Comparison of ENCODE assay signal across 8 mouse cellular contexts in genomic region chr1:58859738-58860365, GRCm38 (mm10).
A peak's percentile ranks its signal among the peaks of the same experiment; 100 is the strongest.
DNase-seq lines count a peak whose midpoint lies in the region; ATAC-seq and TF ChIP-seq lines count a peak whose summit lies in the region.
"Not testable (repeated sequence)": the region's sequence is repeated elsewhere in the genome, so short reads cannot be mapped to it uniquely, and the experiment has no call there.

No protein-coding gene starts in this region.

- TF ChIP-seq CTCF in lung, embryonic 14.5 days (IDR thresholded peaks at IDR 0.05; ENCODE audit: low read depth); testis, adult 2 months (IDR thresholded peaks at IDR 0.05; ENCODE audit: control insufficient read depth, insufficient read depth, insufficient replicate concordance, low read depth, low read length): not testable (repeated sequence)

- peak overlapping the region; percentile 54; the same call in 1 of the 2 replicates for H3K27ac ChIP-seq in lung, embryonic 14.5 days (ENCODE audit: low read depth)
- H3K27ac ChIP-seq in testis, adult 2 months (ENCODE audit: control insufficient read depth, insufficient read depth, low read depth, low read length) = peak overlapping the region; percentile 24

- peak overlapping the region; percentile 36 for H3K4me2 ChIP-seq in lung, embryonic 14.5 days

- not testable (repeated sequence) for H3K4me3 ChIP-seq in lung, embryonic 14.5 days (ENCODE audit: low read depth, low read length); testis, adult 2 months (ENCODE audit: control insufficient read depth, low read depth, low read length)

- DNase-seq in CD4-positive, CD25-positive, alpha-beta regulatory T cell, adult 2 months (ENCODE audit: low read depth, low spot score) = peak; percentile 60
- peak; percentile 84 to 92 for DNase-seq in adrenal gland, adult (ENCODE audit: inconsistent age in 2 of 2, low spot score in 1 of 2)
- DNase-seq in heart, adult 8-10 months (ENCODE audit: low spot score) = peak; percentile 6
- DNase-seq in kidney, adult 8-10 months = peak; percentile 3 to 9
- peak; percentile 32 for DNase-seq in lung, embryonic 14.5 days
- DNase-seq in naive thymus-derived CD4-positive, alpha-beta T cell, adult 2 months (ENCODE audit: low read depth) = peak; percentile 50
- peak; percentile 20 for DNase-seq in urinary bladder, postnatal 14 days (ENCODE audit: low spot score)

- H3K4me1 ChIP-seq in lung, embryonic 14.5 days (ENCODE audit: insufficient read depth); testis, adult 2 months (ENCODE audit: control insufficient read depth, insufficient read depth, low read length): not testable (repeated sequence)

- not testable (repeated sequence) for TF ChIP-seq POLR2A in testis, adult 2 months (IDR thresholded peaks at IDR 0.05; ENCODE audit: control insufficient read depth, low read depth, low read length)

- H3K36me3 ChIP-seq in lung, embryonic 14.5 days (ENCODE audit: insufficient read depth); testis, adult 2 months (ENCODE audit: control insufficient read depth, insufficient read depth, low read length): not testable (repeated sequence)

- not testable (repeated sequence) for H3K9me3 ChIP-seq in lung, embryonic 14.5 days (ENCODE audit: low read depth, low read length)

- 61% methylated on average over 13 of the region's 13 CpGs for WGBS in lung, embryonic 14.5 days

- not testable (repeated sequence) for H3K9ac ChIP-seq in lung, embryonic 14.5 days

- not testable (repeated sequence) for H3K27me3 ChIP-seq in lung, embryonic 14.5 days (ENCODE audit: insufficient read depth, low read length); testis, adult 2 months (ENCODE audit: control insufficient read depth, insufficient read depth, low read length)

- peak; percentile 75 for ATAC-seq in lung, embryonic 14.5 days (ENCODE audit: insufficient read depth)

Comparison
In these comparisons a context has a peak if more than half of its experiments do, and no peak if none do; other contexts are left out.
1. DNase-seq: peak in every context shown above with its lines; median percentile 88 in adrenal gland, adult; 60 in CD4-positive, CD25-positive, alpha-beta regulatory T cell, adult 2 months; 50 in naive thymus-derived CD4-positive, alpha-beta T cell, adult 2 months; 32 in lung, embryonic 14.5 days; 20 in urinary bladder, postnatal 14 days; 6 in heart, adult 8-10 months; 6 in kidney, adult 8-10 months.